Mouse (Mus musculus) heart, postnatal 0 days (tissue): ENCODE data around the gene Zcchc24.

Experiments
- CTCF ChIP-seq: IDR thresholded peaks from 2 replicates; pipeline ENCODE4 v1.5.1; 2016; ENCODE audit warnings: antibody characterized with exemption, control low read depth, low read depth
- EP300 ChIP-seq: IDR thresholded peaks from 2 replicates; pipeline ENCODE4 v1.6.1; 2016; ENCODE audit warnings: antibody characterized with exemption, low read depth

DNA sequence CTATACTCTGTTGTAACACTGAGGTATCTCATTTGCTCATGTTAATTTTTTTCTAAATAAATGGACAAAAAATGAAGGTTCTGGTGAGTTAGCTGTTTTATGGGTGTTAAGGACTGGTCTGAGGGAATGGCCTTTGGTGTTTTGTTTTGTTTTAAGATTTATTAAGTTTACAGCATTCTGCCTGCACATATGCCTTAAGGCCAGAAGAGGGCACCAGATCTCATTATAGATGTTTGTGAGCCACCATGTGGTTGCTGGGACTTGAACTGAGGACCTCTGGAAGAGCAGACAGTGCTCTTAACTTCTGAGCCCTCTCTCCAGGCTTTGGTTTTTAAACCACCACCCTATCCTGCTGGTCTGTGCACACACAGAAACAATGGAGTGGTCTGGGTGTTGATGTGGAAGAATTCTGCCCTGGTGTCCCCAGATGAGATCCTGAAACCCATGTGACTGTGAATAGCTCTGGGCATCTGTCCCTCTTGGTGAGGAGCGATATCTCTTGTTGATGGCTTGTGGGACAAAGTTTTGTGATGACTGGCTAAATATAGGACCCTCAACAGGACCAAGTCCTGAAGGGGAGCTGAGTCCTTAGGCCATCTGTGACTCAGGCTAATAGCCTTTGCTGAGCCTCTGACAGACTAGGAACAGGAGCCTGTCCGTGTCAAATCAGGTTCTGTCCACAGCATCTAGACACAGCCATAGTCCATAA is 102.0 kb downstream of the Zcchc24 start:
- peak; percentile 61 for TF ChIP-seq CTCF
- TF ChIP-seq EP300, result peak; percentile 80
